Mouse (Mus musculus) heart, adult 2 months (tissue): ENCODE measurements around the gene Zswim3. TPM values are rescaled to one million over a fixed set of nuclear protein-coding genes. Genes with fewer than 3 reads are reported as not detected.

Source experiments
- DNase-seq, 2 experiments: peaks; one replicate each; pipeline ENCODE4 v3.0.0; 2021
- H3K27ac ChIP-seq: fragments of 200-600 bp; 2 replicates; pipeline ENCODE4 v1.8.1; 2022
- H3K27me3 ChIP-seq: fragments of 200-500 bp; 2 replicates; pipeline ENCODE4 v1.6.1; 2012; ENCODE audit warnings: mild to moderate bottlenecking, low read length, inconsistent platforms, mixed read lengths; ENCODE audit not compliant: control insufficient read depth, insufficient read depth
- H3K36me3 ChIP-seq: fragments of 200-500 bp; 2 replicates; pipeline ENCODE4 v1.6.1; 2012; ENCODE audit warnings: low read length, inconsistent platforms; ENCODE audit not compliant: control insufficient read depth, insufficient read depth
- H3K4me1 ChIP-seq: fragments of 200-500 bp; 2 replicates; pipeline ENCODE4 v1.6.1; 2011; ENCODE audit warnings: low read length; ENCODE audit not compliant: control insufficient read depth, insufficient read depth
- H3K4me3 ChIP-seq: fragments of 200-600 bp; 2 replicates; pipeline ENCODE4 v1.8.1; 2022
- H3K79me2 ChIP-seq: fragments of 200-500 bp; replicated peaks from 2 replicates; pipeline ENCODE4 v1.6.1; 2012; ENCODE audit warnings: mild to moderate bottlenecking, inconsistent platforms, low read length, moderate library complexity, mixed read lengths; ENCODE audit not compliant: control insufficient read depth, insufficient read depth
- H3K9ac ChIP-seq: fragments of 200-500 bp; 2 replicates; pipeline ENCODE4 v1.6.1; 2012; ENCODE audit warnings: low read depth, mild to moderate bottlenecking, control low read depth, inconsistent platforms, low read length, mixed read lengths
- CTCF ChIP-seq: fragments of 200-600 bp; IDR thresholded peaks from 2 replicates; pipeline ENCODE4 v1.8.1; 2022; ENCODE audit warnings: antibody characterized with exemption, mild to moderate bottlenecking, moderate library complexity
- EP300 ChIP-seq: fragments of 200-500 bp; IDR thresholded peaks from 2 replicates; pipeline ENCODE4 v1.6.1; 2011; ENCODE audit warnings: low read depth, low read length, control low read depth; ENCODE audit not compliant: insufficient read depth
- POLR2A ChIP-seq: fragments of 200-500 bp; IDR thresholded peaks from 2 replicates; pipeline ENCODE4 v1.6.1; 2011; ENCODE audit warnings: mild to moderate bottlenecking, low read depth, low read length, control low read depth; ENCODE audit not compliant: insufficient read depth
- WGBS: fragments of 180-500 bp; shearing (Covaris S2); methylation state at CpG from one replicate; pipeline ENCODE4 v1.1.7; 2018; 5-methylcytosine and 5-hydroxymethylcytosine counted together
- intact Hi-C: fragments of 180-260 bp; cut with DNase I; formaldehyde crosslinking; loops from one replicate; pipeline ENCODE4 v1.15.1; 2025
- polyA plus RNA-seq: library from polyadenylated mRNA; depleted of rRNA; stranded (reverse); fragments of >200 nt; gene quantifications from 2 replicates; pipeline ENCODE4 v1.2.3, GENCODE M21; 2012
- total RNA-seq, 2 experiments: library from RNA; stranded (reverse); gene quantifications; 2 replicates each; pipeline ENCODE4 v1.2.3; 2021

The Zswim3 gene
- total and polyA plus RNA-seq, 3 experiments = 1.7 to 2.1 (median 2.1) TPM

GRCm38 (mm10) chr2:164803921-164804313 is 981 bp upstream of the Zswim3 start:
- Histone ChIP-seq H3K4me3 (no peak overlapping the region; the same call in 1 of the 2 replicates), H3K9ac (no peak overlapping the region), H3K27me3 (no peaks in the 10 kb centered on the region), H3K79me2 (peaks cover 1% of the 10 kb centered on the region; the same call in 1 of the 2 replicates), H3K27ac (no peak overlapping the region), H3K4me1 (peaks cover 3% of the 10 kb centered on the region), H3K36me3 (no peaks in the 10 kb centered on the region)
- no peak for DNase-seq
- WGBS = 36% methylated on average over 1 of the region's 1 CpGs
- intact Hi-C loops = loop anchor here (1.0 to 2.0 kb wide), 2 partner anchors 19 to 107 kb away; partner anchors contain the start of genes Zfp335 and Zswim1
- TF ChIP-seq POLR2A = no peak
- TF ChIP-seq EP300 = no peak
- TF ChIP-seq CTCF = no peak

- peak overlapping the region; percentile 66 for H3K4me3 ChIP-seq
- peaks cover 3% of the 10 kb centered on the region for H3K4me1 ChIP-seq
- 3% methylated on average over 21 of the region's 21 CpGs for WGBS
- TF ChIP-seq POLR2A = no peak
- no peak for TF ChIP-seq CTCF
- no peak for TF ChIP-seq EP300
- H3K36me3 ChIP-seq = no peaks in the 10 kb centered on the region
- no peak for DNase-seq
- H3K79me2 ChIP-seq = peaks cover 1% of the 10 kb centered on the region; the same call in 1 of the 2 replicates
- peak overlapping the region; percentile 68 for H3K9ac ChIP-seq
- no peaks in the 10 kb centered on the region for H3K27me3 ChIP-seq
- intact Hi-C loops = loop anchor here (2.0 kb wide), 1 partner anchor 17 kb away; the partner anchor contains the start of gene Zswim1
- peak overlapping the region; percentile 94 for H3K27ac ChIP-seq
Observed at GRCm38 (mm10) chr2:164805332-164805718, 427 bp downstream of the Zswim3 start.

- no peak for TF ChIP-seq EP300
- TF ChIP-seq POLR2A = no peak
- no peak for TF ChIP-seq CTCF
- no peak overlapping the region for H3K4me3 ChIP-seq
- intact Hi-C loops = no loop called here
- no peak overlapping the region for H3K9ac ChIP-seq
- WGBS = 76% methylated on average over 7 of the region's 7 CpGs
- H3K4me1 ChIP-seq = peaks cover 3% of the 10 kb centered on the region
- H3K27me3 ChIP-seq = no peaks in the 10 kb centered on the region
- DNase-seq = no peak
- H3K27ac ChIP-seq = no peak overlapping the region
- H3K36me3 ChIP-seq = no peaks in the 10 kb centered on the region
- peaks cover 1% of the 10 kb centered on the region; the same call in 1 of the 2 replicates for H3K79me2 ChIP-seq
Observed at GRCm38 (mm10) chr2:164806614-164807013, 1.7 kb downstream of the Zswim3 start.

GRCm38 (mm10) chr2:164813557-164813956 is 8.7 kb downstream of the Zswim3 start:
- Histone ChIP-seq H3K27me3 (no peaks in the 10 kb centered on the region), H3K9ac (no peak overlapping the region), H3K27ac (no peak overlapping the region), H3K36me3 (no peaks in the 10 kb centered on the region), H3K4me1 (no peaks in the 10 kb centered on the region), H3K4me3 (no peak overlapping the region), H3K79me2 (no peaks in the 10 kb centered on the region)
- WGBS = 67% methylated on average over 2 of the region's 2 CpGs
- DNase-seq = no peak
- intact Hi-C loops = no loop called here
- TF ChIP-seq CTCF (no peak), EP300 (no peak), POLR2A (no peak)

- H3K4me3 ChIP-seq = no peak overlapping the region
- H3K4me1 ChIP-seq = no peaks in the 10 kb centered on the region
- 75% methylated on average over 5 of the region's 5 CpGs for WGBS
- no peak for DNase-seq
- no peak overlapping the region for H3K9ac ChIP-seq
- no peak for TF ChIP-seq POLR2A
- TF ChIP-seq CTCF = no peak
- no peak for TF ChIP-seq EP300
- H3K27me3 ChIP-seq = no peaks in the 10 kb centered on the region
- no peak overlapping the region for H3K27ac ChIP-seq
- H3K79me2 ChIP-seq = no peaks in the 10 kb centered on the region
- no peaks in the 10 kb centered on the region for H3K36me3 ChIP-seq
- intact Hi-C loops = no loop called here
Observed at GRCm38 (mm10) chr2:164815348-164815747, 10.4 kb downstream of the Zswim3 start.

GRCm38 (mm10) chr2:164815821-164816220 is 10.9 kb downstream of the Zswim3 start:
- Histone ChIP-seq H3K79me2 (no peaks in the 10 kb centered on the region), H3K4me3 (no peak overlapping the region), H3K27me3 (no peaks in the 10 kb centered on the region), H3K27ac (no peak overlapping the region), H3K4me1 (no peaks in the 10 kb centered on the region), H3K36me3 (no peaks in the 10 kb centered on the region), H3K9ac (no peak overlapping the region)
- no peak for DNase-seq
- no peak for TF ChIP-seq CTCF
- no peak for TF ChIP-seq EP300
- no peak for TF ChIP-seq POLR2A
- intact Hi-C loops = no loop called here
- 82% methylated on average over 8 of the region's 8 CpGs for WGBS

GRCm38 (mm10) chr2:164817206-164817605 is 12.3 kb downstream of the Zswim3 start:
- no peaks in the 10 kb centered on the region for H3K36me3 ChIP-seq
- H3K4me3 ChIP-seq = no peak overlapping the region
- TF ChIP-seq EP300 (no peak), CTCF (no peak), POLR2A (no peak)
- WGBS = 65% methylated on average over 6 of the region's 6 CpGs
- H3K27ac ChIP-seq = no peak overlapping the region
- H3K79me2 ChIP-seq = no peaks in the 10 kb centered on the region
- intact Hi-C loops = no loop called here
- H3K9ac ChIP-seq = no peak overlapping the region
- no peak for DNase-seq
- no peaks in the 10 kb centered on the region for H3K4me1 ChIP-seq
- H3K27me3 ChIP-seq = no peaks in the 10 kb centered on the region
